Mouse (Mus musculus): ENCODE data around the gene Ranbp10.

DNA sequence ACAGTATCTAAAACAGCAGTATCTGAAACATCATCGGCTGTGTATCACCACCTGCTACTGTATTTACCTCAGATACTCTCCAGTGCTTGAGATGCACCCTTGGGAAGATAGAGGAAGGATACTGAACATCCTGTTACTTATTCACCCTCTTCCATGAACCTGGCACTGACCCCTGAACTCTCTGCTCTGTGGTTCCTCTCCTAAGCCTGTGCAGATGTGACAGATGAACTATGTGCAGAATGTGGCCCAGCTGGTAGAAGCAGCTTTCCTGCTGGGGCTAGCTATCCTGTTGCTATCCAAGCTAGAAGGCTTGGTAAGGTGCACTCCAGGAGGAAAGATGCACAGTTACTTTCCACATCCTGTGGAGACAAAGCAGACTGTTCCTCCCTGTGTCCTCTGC, 33.8 kb downstream of the Ranbp10 start:
- TF ChIP-seq POLR2A (IDR thresholded peaks at IDR 0.05; ENCODE audit: low read depth, low read length), result no peak
- no peak for TF ChIP-seq CTCF (IDR thresholded peaks at IDR 0.05; ENCODE audit: borderline replicate concordance, insufficient read depth, low read length)
